Mouse (Mus musculus) brain, embryonic 18.5 days (tissue): Measurements from ENCODE around the gene Scgb2b26.
"Not testable (repeated sequence)": the region's sequence is repeated elsewhere in the genome, so short reads cannot be mapped to it uniquely, and the experiment has no call there.

Experiments
- DNase-seq: peaks from one replicate; pipeline ENCODE4 v3.0.0-alpha.2; 2012; ENCODE audit warnings: low read depth, low spot score

The Scgb2b26 gene

DNA sequence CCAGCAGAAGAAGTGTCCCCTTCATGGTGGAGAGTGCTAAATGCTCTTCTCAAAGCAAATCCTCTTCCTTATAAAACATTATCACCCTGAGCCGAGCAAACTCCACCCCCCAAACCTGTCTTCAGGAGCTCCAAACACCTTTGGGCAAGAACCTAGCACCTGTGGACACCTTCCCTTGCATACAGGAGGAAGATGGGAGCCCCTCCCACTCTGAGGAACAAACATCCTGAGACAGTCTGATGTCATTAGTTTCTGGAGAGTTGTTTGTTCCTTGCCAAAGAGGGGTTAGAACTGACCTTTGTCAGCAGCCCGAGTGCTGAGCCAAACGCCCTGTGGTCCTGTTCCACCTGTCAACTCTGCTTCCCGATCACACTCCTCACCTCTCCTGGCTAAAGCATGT lies at the start of gene Scgb2b26:
Scgb2b26 (minus strand) TSS at position 101 of the 400 bp plus-strand sequence.
- DNase-seq = no peak

DNA sequence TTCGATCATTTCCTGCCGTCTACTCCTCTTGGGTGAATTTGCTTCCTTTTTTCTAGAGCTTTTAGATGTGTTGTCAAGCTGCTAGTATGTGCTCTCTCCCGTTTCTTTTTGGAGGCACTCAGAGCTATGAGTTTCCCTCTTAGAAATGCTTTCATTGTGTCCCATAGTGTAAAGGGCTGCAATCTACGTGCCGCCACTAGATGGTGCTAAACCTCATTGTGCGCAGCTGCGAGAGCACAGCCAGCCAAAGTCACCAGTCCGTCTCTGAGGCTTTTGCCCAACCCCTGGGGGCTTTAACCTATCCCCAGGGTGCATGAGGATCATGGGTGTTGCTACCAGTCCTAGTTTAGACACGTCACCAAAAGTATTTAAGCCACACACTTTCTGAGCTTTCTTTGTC lies 37.4 kb upstream of the Scgb2b26 start:
- DNase-seq = not testable (repeated sequence)

DNA sequence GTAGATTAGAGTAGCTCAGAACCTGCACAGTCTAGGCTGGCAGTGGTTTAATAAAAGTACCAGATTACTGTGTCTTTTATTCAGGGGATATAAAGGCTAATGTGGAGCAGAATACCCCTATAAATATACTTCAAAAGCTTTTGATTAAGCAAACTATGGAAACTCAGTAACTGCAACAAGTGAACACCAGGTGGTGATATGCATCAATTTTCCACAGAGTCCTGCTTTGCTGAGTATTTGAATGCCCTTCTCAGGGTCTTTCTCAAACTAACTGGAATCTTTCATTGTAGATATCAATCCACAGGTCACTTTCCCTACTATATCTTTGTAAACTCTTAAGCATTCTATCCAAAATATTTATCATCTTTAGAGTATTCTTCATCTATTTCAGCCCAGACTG lies 41.9 kb downstream of the Scgb2b26 start:
- DNase-seq = no peak

- no peak for DNase-seq
Measured at GRCm38 (mm10) chr7:33900803-33901202, 44.0 kb downstream of the Scgb2b26 start.

GRCm38 (mm10) chr7:33900007-33900406 lies 44.8 kb downstream of the Scgb2b26 start:
- no peak for DNase-seq
